Mouse (Mus musculus) thymus, adult 2 months (tissue): ENCODE measurements around the gene Sema3a.

Experiments used
- CTCF ChIP-seq: fragments of 200-500 bp; IDR thresholded peaks from 2 replicates; pipeline ENCODE4 v1.5.1; 2012; ENCODE audit warnings: mild to moderate bottlenecking, control low read depth, low read length, moderate library complexity, borderline replicate concordance; ENCODE audit not compliant: control insufficient read depth, poor library complexity, insufficient read depth; ENCODE audit errors: extremely low read depth
- POLR2A ChIP-seq: fragments of 200-500 bp; IDR thresholded peaks from 2 replicates; pipeline ENCODE4 v1.6.1; 2012; ENCODE audit warnings: mild to moderate bottlenecking, low read length, control low read depth, moderate library complexity; ENCODE audit not compliant: control insufficient read depth, poor library complexity, insufficient read depth; ENCODE audit errors: extremely low read depth

DNA sequence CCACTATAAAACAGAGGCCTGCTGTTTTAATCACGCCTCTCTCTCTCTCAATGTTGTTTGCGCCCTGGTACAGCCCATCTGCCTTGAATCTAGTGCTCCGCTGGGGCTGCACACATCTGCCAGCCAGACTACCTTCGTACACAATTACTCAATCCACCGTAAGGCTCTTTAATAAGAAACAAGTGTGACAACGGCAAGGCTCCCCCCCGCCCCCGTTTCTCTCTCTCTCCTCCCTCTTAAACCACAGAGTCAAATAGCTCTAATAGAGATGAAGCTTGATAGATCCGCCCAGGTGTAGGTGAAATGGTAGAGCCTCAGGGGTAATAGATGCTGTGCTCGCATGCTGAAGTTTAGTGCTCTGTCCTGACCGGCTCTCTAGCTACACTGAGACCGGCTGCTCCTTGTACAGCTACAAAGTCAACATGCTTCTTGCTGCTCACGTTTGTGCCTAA, at the start of gene Sema3a:
- TF ChIP-seq CTCF (no peak), POLR2A (no peak)
